Mouse (Mus musculus): Measurements from ENCODE around the gene Hoxc6.

Hoxc6 gene

DNA sequence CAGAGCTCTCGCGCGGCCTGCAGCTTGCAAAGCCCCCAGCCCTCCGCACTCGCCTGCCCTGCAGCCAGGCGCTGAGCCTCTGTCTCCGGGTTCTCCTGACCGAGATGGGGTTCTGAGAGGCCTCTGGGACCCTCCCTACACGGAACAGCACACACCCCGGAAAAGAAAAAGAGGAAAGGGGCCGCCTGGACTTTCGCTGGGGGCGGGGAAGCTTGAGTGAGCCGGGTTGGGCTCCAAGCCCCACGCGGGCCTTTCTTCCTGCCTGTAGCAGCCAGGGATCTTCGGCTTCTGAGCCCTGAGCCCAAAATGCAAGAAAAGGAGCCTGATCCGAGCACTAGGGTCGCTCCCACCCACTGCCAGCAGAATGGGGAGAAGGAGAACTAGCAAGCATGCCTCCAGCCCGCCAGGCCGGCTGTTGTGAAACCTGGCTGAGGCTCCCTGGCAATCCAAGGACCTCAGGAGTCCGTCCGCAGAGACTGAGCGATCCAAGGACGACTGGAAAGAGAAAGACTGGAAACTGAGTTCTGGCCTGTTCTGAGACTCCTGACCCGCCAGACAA is 13.9 kb downstream of the Hoxc6 start:
- DNase-seq (ENCODE audit: inconsistent ontology term): no peak

DNA sequence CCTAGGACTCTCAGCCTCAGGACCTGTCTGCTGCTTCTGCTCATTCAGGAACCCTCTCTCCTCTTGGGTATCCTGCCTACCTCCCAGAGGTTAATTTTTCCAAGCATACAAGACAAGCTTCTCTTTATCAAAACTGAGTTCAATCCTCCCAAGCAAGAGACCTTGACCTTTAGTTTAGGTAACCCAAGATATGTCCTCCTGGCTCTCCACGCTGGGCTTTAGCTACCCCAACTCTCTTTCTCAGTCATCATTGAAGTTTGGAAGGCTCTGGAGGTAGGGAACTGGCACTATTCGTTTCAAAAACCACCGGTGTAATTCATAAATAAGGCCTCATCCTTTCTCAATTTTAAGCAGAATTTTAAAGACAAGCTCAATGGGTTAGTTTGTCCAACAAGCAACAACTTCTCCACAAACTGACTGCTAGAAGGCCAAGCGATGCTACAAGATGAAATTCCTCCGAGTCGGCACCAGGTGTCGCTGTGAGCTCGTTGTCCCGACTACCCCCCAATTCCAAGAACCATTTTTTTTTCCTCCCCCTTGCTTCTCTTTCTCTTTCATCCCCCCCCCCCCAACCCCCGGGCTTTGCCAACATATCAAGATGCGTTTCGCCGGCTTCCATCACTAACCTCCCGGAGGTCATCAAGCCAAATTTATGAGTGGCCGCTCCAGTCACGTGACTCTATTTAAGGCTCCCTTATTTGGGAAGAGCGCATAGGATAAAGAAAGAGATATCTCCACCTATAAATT is 15.4 kb downstream of the Hoxc6 start:
- no peak for DNase-seq (ENCODE audit: inconsistent ontology term)

DNA sequence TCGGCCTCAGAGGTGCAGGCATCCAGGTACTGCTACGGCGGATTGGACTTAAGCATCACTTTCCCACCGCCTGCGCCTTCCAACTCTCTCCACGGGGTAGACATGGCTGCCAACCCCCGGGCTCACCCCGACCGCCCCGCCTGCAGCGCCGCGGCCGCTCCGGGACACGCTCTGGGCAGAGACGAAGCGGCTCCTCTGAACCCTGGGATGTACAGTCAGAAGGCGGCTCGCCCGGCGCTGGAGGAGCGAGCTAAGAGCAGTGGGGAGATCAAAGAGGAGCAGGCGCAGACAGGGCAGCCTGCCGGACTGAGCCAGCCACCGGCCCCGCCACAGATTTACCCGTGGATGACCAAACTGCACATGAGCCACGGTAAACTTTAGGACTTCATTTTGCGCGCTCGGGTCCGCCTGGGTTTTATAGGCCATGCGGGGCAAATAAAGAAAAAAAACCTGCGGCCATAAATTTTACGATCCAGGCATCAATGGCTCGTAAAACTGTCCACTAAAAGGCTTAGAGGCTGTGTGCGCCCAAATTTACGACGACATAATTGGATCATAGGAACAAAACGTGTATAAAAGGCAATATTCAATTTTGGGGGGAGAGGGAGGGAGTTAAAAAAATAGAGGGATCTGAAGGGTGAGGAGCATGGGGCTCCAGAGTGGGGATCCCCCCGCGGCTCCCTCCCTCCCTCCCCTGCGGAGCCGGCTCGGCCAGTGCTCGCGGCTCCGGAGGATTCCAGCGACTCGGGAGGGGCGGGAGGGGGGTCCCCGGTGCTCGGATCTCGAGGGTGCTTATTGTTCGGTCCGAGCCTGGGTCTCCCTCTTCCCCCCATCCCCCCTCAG is 16.3 kb downstream of the Hoxc6 start:
- DNase-seq (ENCODE audit: inconsistent ontology term): peak; percentile 20

DNA sequence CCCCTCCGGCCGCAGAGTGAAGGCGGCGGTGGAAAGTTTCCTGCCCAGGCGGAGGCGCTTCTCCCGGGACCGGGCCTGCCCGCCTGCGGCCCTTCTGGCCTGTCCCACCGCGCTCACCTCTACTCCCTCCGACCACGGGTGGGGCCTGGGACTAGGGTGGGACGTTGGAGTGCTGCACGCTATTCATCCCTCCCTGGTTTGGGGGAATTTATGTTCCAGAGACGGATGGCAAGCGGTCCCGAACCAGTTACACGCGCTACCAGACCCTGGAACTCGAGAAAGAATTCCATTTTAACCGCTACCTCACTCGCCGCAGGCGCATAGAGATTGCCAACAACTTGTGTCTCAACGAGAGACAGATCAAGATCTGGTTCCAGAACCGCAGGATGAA is 16.9 kb downstream of the Hoxc6 start:
- DNase-seq (ENCODE audit: inconsistent ontology term): no peak

DNA sequence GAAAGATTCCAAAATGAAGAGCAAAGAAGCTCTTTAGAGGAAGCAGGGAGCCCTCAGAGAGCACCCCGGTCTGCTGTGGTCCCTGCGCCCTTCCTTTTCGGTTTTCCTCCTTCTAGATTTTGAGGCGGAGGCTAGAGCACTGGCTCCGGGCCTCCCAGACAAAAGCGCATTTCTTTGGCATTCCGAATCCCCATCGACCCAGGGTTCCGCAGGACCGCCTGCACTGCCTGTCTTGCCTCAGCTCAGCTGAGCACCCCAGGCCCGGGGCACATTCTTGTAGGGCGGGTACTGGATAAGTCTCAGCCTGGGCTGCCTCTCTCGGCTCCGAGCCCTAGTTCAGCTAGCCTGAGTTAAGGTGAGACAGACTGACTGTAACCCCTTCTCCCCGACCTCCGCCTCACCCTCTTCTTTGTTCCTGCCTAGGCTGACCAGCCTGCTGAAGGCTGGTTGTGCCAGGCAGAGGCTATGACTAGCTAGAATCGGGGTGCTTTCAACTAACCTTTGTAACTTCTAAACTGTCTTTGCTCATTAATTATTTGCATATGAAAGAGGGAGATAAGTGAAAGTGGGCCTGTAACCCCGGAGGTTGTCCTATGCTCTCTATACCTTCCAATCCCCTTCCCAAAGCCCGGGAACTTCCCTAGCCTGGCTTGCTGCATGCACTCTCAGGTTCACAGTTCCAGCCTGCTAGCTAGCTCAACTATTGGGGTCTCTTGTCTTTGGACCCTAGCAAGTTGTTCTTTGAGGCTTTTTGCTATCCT is 17.5 kb downstream of the Hoxc6 start:
- no peak for DNase-seq (ENCODE audit: inconsistent ontology term)

DNA sequence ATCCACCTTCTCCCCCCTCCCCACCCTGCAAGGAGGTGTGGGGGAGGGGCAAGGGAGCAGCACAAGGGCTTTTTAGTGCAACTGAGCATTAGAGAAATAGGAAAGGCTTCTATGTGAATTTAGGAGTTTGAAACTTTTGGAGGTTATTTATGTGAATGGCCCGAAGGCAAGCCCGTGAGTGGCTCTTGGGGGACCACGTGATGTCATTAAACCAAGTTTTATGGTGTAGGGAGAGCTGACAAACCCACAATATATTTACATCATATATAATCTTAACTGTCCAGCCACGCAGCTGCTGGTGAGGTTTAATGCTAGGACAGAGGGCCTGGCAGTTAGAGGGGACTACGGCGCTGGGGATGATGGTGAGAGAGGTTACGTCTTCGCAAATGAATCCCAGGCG is 20.6 kb downstream of the Hoxc6 start, which contains the start of gene Hoxc4:
TSS of gene Hoxc4 (plus strand) at position 299 of the 400 bp plus-strand sequence.
- no peak for DNase-seq (ENCODE audit: inconsistent ontology term)

DNA sequence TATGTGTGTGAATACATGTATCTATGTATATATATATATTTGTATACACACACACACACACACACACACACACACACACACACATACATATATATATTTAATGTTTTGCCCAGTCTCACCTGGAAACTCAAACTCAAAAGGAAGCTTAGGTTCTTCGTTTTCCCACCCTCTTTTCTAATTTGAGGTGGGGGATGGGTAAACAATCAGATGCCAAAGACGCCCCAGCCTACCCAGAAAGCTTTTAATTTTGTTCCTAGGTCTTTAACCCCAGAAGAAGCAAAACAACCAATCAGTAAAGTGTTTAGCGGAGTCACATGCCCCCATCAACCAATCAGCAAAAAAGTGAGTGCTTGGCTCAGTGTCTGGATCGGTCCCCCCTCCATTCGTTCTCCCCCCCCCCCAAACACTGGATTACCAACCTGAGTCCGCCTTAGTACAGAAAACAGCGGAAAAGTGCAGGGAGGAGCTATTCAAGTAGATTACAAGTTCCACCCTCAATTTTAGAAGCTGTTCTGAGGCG is 22.9 kb downstream of the Hoxc6 start:
- DNase-seq (ENCODE audit: inconsistent ontology term): no peak

DNA sequence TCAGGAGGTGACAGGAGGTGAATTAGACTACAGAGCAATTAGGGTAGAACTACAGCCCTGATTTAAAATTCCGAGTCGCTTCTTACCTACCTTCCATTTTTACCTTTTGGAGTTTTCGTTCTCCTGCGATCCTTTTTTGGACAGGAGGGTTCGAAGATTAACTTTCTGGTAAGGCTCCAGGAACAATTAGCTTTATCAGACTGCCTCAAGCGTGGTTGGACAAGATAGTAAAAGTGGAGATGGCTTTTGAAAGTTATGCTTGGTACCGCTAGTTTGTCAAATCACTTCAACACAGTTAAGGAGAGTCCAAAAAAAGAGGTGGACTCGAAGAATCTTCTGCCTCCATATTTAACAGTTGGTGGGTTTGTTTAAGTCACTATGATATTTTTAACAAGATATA is 23.5 kb downstream of the Hoxc6 start:
- no peak for DNase-seq (ENCODE audit: inconsistent ontology term)

DNA sequence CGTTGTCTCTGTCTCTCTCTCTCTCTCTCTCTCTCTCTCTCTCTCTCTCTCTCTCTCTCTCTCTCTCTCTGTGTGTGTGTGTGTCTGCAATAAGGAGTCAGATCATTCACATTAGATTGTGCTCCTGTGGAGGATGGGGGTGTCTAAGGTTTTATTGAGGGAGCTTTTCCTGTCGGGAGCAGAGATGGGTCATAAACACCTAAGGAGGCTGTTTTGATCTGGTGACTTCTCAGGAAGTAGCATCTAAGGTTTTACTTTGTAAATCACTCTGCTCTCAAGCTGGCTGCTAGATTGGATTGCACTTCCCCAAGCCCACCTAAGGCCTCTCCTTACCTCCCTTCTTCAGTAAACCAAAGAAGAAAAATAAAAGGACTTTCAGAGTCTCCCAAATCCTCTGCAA is 26.1 kb downstream of the Hoxc6 start:
- no peak for DNase-seq (ENCODE audit: inconsistent ontology term)

DNA sequence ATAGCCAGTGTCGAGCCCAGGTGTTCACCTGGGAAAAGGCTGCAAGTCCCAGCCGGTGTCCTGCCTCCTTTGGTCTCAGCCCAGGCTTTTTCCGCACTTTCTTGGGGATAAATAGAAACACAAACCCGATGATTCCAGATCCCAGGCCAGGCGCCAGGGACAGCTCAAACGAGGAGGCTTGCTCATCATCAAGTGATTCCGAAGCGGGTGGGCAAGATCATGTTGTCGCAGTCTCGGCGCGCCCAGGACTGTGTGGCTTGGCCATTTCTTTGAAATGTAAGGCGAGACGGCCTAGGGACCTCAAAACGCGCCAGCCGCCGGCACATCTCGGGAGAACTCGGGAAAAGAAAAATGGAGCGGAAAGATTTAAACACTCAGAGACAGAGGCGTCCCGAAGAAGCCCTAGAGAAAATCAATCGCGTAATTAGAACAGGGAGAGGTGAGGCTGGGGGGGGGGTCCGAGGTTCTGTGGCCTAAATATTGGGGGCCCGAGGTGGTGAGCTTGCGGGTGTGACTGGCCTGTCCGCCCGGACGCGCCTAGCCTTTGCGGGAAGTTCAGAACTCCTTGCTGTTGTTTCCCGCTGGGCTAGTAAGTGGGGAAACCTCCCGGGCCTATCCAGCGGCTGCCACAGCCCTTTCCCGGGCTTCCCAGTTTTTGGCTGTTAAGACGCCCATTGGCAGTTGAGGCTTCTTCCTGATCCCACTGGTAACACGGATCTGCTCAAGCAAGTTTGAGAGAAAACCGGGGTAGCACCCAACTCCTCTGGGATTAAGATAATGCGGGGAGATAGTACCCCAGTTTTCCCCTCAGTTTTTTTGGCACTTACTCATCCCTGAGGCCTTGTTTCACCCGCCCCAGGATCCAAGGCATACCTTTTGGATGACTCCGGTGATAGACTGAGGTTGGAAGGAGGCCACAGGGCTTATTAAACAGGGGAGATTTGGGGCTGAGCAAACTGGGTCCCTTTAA is 29.5 kb downstream of the Hoxc6 start:
- DNase-seq (ENCODE audit: inconsistent ontology term): no peak

DNA sequence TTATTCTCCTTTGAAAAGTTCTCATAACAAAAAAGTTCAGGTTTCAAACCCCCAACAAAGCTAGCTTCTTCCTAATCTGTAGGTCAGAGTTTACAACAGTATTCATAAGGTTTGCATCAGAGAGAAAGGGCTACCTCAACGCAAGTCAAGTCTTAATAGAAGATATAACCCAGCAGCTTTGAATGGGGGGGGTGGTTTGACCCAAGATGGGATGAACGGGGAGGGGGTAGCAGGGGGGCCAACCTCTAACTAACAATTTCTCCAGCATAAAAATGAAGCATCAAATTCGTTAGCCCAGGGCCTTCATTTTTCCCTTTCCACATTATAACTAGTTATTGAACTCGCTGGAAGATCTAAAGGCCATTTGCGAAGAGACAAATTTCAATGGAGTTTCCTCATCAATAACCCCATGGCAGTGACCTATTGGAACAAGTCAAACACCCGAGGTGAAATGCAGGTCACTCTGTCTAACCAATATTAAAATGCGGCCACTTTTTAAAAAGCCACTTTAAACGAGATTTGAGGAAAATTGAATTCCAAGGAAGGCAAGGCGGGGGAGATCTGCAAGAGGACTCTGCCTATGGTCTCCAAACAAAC is 31.0 kb downstream of the Hoxc6 start:
- no peak for DNase-seq (ENCODE audit: inconsistent ontology term)

DNA sequence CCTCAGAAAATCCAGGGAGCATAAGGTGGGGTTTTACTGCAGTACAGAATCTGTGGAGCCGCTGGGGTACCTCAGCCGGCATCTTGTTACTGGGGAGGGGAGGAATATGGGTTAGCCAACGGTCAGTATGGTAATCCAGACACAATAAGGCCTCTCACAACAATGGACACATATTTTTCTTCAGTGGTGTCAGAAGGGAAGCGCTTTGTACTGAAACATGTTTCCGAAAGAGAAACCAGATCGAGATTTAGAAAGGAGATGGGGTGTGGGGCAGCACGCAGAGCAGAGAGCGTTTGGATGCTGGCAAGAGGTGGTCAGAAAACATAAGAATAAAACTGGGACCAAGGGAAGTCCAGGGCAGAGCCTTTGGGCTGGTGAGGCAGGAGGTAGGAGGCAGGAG is 32.1 kb downstream of the Hoxc6 start:
- DNase-seq (ENCODE audit: inconsistent ontology term): no peak

DNA sequence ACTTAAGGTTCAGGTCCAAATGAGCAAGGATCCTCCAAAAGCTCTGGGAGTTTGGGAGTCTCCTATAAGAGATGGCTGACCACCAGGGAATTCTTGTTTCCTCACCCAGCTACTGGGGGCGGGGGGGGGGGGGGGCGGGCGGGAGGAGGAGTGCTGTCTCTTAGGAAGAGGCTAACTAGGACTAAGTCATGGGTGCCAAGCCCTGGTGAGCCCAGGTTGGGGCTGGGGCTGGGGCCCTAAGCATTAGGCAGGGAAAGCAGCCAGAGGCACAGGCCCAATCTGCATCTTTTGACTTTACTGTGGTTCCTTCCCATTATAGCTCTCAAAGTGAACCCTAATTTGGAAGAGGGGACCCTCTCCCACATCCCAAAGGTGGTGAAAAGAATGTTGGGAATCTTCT is 34.1 kb downstream of the Hoxc6 start:
- DNase-seq (ENCODE audit: inconsistent ontology term): no peak

DNA sequence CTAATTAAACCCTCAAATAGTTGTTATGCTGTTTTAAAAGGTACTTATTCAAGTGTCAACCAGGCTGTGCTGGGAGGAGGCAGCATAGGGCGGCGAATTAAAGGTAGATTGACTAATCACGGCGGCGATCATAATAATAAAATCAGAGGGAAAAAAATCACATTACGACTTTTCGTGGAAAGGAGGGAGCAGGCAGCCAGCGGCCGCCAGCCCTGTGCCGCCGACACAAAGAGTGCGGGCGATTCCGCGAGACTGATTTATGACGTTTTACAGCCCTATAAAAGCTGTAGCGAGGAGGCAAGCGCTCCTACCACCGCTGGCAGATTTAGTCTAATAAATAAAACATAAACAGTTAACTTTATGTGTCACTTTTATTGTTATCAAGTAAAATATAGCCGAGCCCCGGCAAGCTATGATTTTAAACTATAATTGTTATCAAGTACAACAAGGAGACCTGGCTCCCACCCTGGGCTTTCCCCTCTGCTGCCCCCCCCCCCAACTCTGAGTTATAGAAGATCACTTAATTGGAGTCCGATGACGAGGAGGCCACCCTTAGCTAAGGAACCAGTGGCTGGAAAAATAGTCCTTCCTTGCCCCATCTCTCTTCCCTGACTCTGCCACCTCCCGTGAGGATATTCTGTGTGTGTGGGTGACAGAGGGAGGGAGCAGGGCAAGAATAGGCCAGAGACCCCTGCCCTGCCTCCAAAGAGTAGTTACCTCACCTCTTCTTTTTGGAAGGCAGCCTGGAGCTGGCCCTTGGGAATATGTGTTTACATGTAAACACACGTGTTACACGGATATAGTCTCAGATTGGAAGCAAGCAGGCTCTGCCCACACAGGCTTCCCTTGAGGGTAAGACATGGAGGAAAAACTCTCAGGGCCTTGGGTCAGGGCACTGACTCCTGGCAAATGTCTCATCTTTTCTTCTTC is 34.9 kb downstream of the Hoxc6 start:
- no peak for DNase-seq (ENCODE audit: inconsistent ontology term)

DNA sequence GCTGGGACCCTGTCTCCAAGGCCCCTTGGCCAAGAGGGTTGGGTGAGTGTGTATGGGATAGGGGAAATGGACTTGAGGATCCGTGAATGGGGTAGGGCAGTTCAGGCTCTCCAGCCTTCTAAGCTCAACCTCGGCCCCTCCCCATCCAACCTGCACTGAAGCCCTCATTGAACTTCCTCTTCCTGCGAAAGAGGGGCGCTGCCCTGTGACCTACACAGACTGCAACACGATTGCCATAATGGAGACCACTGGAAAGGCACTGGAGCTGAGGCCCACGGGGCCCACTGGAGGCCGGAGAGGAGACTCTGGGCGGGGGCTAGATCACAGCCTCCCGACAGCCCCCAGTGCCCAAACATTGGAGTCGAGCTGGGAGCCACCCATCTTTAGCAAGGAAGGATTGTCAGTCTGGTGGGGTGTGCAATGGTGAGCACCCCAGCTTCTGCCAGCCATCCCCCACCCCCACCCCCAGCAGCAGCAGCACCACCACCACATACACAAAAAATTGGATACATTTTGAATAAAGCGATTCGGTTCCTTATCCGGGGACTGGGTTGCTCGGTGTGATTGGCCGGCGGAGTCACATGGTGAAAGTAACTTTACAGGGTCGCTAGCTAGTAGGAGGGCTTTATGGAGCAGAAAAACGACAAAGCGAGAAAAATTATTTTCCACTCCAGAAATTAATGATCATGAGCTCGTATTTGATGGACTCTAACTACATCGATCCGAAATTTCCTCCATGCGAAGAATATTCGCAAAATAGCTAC is 36.2 kb downstream of the Hoxc6 start:
- no peak for DNase-seq (ENCODE audit: inconsistent ontology term)

DNA sequence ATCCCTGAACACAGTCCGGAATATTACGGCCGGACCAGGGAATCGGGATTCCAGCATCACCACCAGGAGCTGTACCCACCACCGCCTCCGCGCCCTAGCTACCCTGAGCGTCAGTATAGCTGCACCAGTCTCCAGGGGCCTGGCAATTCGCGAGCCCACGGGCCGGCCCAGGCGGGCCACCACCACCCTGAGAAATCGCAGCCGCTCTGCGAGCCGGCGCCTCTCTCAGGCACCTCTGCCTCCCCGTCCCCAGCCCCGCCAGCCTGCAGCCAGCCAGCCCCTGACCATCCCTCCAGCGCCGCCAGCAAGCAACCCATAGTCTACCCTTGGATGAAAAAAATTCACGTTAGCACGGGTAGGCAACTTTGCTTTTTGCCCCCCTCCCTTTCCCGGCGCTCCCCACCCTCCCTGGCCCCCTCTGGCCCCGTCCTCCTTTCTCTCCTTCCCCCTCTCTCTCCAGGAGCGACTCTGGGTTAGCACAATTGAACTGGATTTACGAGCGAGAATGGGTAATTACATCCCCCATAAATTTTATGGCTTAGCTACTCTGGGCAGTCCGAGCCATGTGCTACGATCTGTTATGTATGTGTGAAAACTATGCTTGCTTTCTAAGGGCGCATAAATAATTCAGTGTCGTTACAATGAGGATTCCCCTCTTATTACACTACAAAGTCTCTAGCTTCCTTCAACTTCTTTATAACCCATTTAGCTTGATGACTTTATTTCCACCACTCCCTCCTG is 36.9 kb downstream of the Hoxc6 start:
- no peak for DNase-seq (ENCODE audit: inconsistent ontology term)

DNA sequence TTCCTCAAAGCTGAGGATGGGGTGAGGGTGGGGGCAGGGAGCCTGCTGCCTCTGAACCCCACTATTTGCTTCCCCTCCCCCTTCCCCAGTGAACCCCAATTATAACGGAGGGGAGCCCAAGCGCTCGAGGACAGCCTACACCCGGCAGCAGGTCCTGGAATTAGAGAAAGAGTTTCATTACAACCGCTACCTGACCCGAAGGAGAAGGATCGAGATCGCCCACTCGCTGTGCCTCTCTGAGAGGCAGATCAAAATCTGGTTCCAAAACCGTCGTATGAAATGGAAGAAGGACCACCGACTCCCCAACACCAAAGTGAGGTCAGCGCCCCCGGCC is 37.5 kb downstream of the Hoxc6 start:
- DNase-seq (ENCODE audit: inconsistent ontology term): no peak

DNA sequence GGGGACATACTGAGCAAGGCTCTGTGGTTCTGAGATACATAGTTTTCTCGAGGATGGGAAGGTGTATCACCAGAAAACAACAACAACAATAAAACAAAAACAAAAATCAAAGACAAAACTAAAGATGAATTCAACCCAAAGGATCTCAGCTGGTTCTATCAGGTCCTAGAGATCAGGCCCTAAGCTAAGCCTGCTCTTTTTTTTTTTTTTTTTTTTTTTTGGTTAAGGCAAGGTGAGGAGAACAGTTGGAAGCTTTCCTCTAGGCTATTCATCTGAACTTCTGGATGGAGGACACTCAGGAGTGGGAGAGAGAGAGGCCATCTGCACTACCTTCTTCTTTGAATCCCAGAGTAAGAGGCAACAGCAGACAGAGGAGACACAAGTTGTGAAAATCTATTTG is 39.5 kb downstream of the Hoxc6 start:
- no peak for DNase-seq (ENCODE audit: inconsistent ontology term)
